Mouse (Mus musculus) mouse embryonic stem cell (cell line): ENCODE results near the gene S100a10.

ENCODE experiments used
- in situ Hi-C, 2 experiments: fragments of 300-500 bp; cut with MboI; formaldehyde crosslinking; loops; 1 replicate in 1 of 2; 3 replicates in 1 of 2; pipeline ENCODE4 v1.14.3; 2019 to 2020; ENCODE audit warnings: low sequenced_read_pairs in 2 of 2, low pct_unique_long_range_greater_than_20kb in 1 of 2, mixed read lengths in 1 of 2; ENCODE audit not compliant: unreplicated experiment in 1 of 2

The S100a10 gene

DNA sequence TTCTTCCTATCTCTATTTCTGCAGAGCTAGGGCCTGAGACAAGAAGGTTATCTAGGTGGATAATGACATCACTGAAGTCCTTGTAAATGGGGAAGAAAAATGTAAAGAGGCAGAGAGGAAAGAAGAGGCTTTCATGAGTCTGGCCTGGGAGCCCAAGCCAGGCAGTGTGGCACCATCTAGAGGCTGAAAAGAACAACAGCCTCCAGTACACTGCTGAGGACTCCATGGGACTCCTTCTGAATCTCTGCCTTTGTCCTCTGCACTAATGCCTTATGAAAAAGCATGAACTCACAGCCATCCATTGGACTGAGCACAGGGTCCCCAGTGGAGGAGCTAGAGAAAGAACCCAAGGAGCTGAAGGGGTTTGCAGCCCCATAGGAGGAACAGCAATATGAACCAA, 54.1 kb downstream of the S100a10 start:
- in situ Hi-C loops = loop anchor here in 1 of 2 experiments (10.0 kb wide), 1 partner anchor 64 kb away; no protein-coding TSS in a partner anchor
